Mouse (Mus musculus) stomach, postnatal 0 days (tissue): ENCODE measurements around the gene Pfkm.

Experiments used
- CTCF ChIP-seq: IDR thresholded peaks from 2 replicates; pipeline ENCODE4 v1.5.1; 2016; ENCODE audit warnings: antibody characterized with exemption, low read depth, mild to moderate bottlenecking, moderate library complexity
- EP300 ChIP-seq: optimal IDR thresholded peaks from 2 replicates; pipeline ENCODE3; 2016; ENCODE audit warnings: antibody characterized with exemption

- TF ChIP-seq EP300 (no peak), CTCF (no peak)
Observed at GRCm38 (mm10) chr15:98098519-98098918, 6.1 kb downstream of the Pfkm start.
